Mouse (Mus musculus) c-Kit-positive CD71-positive TER-119-negative erythroid progenitor cells, embryonic 14.5 days (primary cell): Measurements from ENCODE around the gene Snapin.

Source experiments
- DNase-seq: peaks from one replicate; pipeline ENCODE4 v3.0.0-alpha.2; 2013; ENCODE audit warnings: low read depth

The Snapin gene

GRCm38 (mm10) chr3:90454931-90455330 lies 35.9 kb downstream of the Snapin start:
- no peak for DNase-seq

GRCm38 (mm10) chr3:90451396-90452095 lies 39.3 kb downstream of the Snapin start:
- DNase-seq, result no peak

GRCm38 (mm10) chr3:90450874-90451273 lies 40.0 kb downstream of the Snapin start:
- no peak for DNase-seq

GRCm38 (mm10) chr3:90448626-90449025 lies 42.2 kb downstream of the Snapin start:
- DNase-seq, result no peak

- DNase-seq, result no peak
Measured at GRCm38 (mm10) chr3:90447123-90447494, 43.7 kb downstream of the Snapin start.

- DNase-seq, result no peak
Measured at GRCm38 (mm10) chr3:90446389-90447122, 44.3 kb downstream of the Snapin start.

GRCm38 (mm10) chr3:90445417-90446200 lies 45.2 kb downstream of the Snapin start:
- no peak for DNase-seq

GRCm38 (mm10) chr3:90443977-90444376 lies 46.9 kb downstream of the Snapin start:
- DNase-seq, result no peak

GRCm38 (mm10) chr3:90440756-90441155 lies 50.1 kb downstream of the Snapin start:
- no peak for DNase-seq
